Mouse (Mus musculus) kidney, postnatal 25 days (tissue): Measurements from ENCODE around the gene Cyp8b1.
A peak's percentile ranks its signal among the peaks of the same experiment; 100 is the strongest.

ENCODE experiments used
- DNase-seq, 2 experiments: peaks; one replicate each; pipeline ENCODE4 v3.0.0; 2021; ENCODE audit warnings: mixed read lengths in 2 of 2

The Cyp8b1 gene

DNA sequence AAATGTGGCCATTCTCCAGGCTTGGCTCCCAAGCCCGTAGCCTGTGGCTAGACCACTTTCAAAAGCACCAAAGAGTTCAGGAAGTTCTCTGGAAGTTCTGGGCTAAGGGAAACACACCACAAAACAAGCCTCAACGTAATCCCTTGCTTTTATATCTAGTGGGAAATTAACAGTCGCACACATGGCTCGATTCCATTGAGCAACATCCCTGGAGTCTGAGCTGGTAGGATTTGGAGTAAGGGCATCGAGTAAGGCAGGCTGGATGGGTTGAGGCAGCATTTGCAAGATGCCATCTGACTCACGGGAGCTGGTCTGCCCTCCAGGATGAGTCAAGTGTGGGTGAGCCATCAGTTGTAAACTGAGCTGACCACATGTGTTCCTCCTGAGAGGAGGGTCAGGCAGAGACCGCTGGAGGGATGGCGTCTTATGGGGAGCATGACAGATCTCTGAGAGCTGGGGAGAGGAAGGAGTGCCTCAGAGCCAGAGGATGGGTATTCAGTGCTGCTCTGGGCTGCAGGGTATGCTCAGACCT, 1.8 kb downstream of the Cyp8b1 start:
- DNase-seq = no peak

DNA sequence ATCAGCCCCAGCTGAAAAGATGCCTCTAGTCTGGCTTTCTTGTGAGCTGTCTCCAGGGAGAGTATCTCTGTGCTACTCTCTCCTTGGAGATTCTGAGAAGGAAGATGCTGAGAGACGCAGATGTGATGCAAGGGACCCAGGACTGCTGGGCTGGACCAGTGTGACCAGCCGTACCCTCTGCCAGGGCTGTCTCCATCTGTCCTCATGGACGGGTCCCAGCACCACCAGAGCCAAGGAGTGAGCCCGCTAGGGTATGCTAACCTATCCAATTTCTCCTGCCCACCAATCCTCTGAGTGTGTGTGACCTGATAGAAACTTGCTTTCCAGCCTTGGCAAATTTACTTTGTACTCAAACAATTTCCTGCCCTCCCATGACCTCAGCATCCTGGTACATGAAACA, 3.3 kb downstream of the Cyp8b1 start:
- DNase-seq = no peak

DNA sequence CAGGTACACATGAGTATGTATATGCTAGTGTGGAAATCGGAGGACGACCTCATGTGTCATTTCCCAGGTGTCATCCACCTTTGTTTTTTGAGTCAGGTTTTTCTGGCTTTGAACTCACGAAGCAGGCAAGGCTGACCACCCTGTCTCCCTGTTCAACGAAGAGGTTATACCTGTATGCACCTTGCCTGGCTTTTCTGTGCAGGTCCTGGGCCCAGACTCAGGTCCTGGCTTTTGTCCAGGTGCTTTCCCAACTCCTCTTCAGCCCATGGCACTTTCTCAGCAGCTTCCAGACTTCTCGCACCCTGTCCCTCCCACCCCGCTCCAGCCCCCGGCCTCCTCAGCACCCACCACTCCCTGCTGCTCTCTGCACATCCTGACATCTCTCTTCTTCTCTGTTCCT, 4.9 kb downstream of the Cyp8b1 start:
- no peak for DNase-seq

DNA sequence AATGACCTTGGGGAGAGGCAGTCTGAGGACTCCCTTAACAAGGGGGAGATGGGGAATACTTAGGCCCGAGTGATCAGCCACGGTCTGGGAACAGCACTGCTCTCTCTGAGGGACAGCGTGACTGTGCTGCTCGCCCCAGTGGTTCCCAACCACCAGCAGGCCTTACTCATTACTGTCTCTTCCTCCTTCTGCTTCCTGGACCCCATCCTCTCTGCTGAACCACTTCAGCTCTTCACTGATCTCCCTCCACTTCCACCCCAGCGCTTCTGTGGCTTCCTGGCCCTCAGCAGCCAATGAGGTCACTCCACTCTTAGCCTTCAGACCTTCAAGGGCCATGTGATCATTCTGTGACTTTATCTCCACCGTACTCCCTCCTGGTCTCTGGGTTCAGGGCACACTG, 6.5 kb downstream of the Cyp8b1 start:
- no peak for DNase-seq

DNA sequence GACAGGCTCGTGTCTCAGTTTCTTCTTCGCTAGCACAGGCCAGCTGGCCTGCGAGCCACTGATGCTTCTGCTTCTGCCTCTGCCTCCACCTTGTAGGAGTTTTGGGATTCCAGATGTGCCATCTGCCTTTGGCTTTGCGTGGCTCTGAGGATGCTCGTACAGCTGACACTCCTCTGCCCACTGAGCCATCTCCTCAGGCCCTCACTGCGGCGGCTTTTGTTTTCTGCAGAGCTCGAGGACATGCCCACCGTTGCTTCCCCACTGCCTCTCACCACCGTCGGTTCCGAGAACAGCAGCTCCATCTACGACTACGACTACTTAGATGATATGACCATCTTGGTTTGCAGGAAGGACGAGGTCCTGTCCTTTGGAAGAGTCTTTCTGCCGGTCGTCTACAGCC, 7.8 kb downstream of the Cyp8b1 start:
- DNase-seq = no peak

DNA sequence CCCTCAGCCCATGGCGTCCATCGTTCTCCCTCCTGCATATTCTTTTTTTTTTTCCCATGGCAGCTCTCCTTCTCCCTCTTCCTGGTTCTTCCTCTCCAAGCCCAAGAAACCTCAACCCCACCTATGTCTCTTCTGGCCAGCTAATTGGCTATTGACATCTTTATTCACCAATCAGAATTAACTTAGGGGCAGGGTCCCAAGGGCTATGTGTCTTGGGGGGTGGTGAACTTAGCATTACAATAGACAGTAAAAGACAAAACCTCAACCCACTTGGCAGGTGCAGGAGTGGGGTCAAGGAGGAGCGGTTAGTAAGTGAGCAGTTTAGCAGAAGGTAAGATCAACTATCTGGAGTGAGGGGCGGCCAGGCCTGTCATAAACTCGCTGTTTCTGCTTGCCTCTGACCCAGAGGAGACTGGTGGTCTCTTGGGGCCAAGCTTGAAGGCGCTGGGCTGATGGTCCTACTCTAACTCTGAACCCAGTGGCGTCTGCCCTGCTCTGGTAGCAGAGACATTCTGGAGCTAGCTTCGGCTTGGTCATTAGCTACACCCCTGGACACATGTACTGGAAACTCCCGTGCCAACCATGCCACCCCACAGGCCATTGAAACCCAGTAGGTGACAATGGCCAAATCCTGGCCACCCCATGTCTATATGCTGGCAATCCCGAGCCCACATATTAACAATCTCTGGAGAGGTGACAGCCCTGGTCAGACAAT, 8.6 kb downstream of the Cyp8b1 start:
- DNase-seq = peak in 1 of 2 experiments; percentile 0

DNA sequence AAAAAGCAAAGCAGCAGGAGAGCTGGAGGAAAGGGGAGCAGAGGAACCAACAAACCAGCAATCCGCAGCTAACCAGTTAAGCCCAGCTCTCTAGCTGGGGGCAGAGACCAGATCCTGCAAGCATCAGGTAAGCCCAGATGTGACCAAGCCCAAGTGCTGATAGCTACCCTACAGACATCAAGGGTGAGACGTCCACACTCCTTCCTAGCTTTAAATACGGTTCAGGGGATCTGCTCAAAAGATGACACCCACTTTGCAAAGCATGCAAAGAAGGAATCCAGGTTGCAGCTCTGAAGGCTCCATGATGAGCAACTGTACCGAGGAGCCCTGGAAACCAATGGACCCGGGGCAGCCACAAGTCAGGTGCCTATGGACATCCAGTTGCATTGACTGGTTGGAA, 9.6 kb downstream of the Cyp8b1 start:
- peak in 1 of 2 experiments; percentile 0 for DNase-seq

DNA sequence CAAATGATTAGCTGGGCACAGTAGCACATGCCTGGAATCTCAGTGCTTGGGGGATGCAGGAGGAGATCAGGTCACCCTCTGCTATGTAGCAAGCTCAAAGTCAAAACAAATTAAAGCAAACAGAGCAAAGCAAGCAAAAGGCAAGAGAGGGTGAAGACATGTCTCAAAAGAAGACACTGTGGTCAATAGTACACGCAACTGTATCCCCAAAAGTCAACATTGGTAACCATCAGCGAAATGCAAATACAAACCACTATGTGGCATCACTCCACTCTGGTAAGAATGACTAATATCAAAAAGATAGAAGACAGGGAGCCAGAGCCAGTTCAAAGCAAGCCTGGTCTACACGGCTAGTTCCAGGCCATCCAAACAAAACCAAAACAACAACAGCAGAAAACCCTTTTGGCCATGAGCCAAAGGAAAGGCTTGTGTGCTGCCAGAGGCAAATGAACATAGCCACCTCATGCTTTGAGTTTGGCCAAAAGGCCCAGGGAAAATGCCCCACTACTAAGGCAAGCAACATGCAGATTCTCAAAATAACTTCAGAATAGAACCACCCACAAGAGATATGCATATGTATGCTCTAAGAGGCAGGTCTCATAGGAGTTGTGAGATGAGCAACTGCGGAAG, 10.4 kb downstream of the Cyp8b1 start:
- peak; percentile 3 to 8 for DNase-seq

DNA sequence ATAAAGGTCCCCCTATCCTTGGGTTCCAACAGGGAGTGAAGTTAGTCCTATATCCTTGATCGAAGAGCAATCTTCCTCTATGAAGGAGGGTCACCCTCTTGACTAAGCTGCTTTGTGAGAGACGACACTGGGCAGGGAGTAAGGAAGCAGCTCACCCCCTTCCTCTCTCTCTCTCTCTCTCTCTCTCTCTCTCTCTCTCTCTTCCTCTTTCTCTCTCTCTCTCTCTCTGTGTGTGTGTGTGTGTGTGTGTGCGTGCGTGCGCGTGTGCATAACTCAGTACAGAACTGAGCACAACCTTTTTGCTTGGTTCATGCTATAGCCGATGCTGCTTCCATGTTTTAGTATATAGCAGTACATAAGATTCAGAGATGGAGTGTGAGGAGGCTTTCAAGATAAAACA, 11.2 kb downstream of the Cyp8b1 start:
- DNase-seq = no peak

DNA sequence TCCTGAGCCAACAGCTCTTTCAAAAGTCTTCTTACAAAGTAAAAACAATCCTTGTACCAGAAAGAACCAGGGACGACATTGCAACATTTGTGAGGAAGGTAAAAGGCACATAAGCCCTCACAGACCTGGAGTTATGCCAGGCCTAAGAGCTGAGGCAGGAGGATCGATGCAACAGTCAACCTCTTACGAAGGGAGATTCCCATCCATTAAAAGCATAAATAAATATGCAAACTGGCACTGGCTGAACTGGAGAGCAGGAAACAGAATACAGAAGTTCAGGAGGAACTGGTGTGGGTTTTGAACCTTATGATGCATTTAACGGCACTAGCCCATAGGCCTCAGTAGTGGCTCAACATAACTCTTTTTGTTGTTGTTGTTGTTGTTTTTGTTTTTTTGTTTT, 11.8 kb downstream of the Cyp8b1 start:
- peak in 1 of 2 experiments; percentile 1 for DNase-seq

DNA sequence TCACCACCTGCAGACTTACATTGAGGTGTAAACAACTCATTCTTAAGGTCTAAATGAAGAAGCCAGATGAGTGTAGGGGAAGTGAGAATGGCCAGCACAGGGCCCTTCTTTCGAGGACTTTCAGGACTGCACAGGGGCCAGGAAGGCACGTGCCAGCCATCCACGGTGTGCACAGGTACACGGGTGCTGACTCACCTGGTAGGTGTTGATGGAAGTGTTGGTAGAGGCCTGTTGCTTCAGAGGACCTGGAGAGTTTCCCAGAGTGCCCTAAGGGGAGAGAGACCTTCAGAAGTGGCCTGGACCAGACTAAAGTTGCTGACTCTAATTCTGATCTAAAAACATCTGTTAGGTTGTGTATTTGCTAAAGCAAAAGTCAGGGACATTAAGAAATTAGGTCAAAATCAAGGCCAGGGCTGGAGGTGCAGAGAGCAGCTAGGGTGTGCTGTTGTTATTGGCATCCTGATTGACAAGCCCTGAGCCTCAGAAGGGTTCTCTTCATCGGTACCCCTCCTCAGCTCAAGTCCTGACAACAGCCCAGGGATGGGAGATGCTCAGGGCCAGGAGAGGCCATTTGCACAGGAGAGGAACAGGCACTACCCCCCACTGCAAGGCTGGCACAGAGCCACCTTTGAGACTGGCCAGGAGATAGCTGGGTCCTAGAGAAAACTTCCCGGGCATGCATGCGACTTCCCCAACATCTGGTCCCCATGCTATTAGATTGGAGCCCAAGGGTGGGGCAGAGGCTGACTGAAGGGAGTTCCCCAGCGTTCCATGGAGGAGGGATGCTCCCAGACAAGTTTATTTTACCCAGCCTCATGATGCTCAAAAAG, 12.4 kb downstream of the Cyp8b1 start:
- DNase-seq = peak; percentile 4 to 42

DNA sequence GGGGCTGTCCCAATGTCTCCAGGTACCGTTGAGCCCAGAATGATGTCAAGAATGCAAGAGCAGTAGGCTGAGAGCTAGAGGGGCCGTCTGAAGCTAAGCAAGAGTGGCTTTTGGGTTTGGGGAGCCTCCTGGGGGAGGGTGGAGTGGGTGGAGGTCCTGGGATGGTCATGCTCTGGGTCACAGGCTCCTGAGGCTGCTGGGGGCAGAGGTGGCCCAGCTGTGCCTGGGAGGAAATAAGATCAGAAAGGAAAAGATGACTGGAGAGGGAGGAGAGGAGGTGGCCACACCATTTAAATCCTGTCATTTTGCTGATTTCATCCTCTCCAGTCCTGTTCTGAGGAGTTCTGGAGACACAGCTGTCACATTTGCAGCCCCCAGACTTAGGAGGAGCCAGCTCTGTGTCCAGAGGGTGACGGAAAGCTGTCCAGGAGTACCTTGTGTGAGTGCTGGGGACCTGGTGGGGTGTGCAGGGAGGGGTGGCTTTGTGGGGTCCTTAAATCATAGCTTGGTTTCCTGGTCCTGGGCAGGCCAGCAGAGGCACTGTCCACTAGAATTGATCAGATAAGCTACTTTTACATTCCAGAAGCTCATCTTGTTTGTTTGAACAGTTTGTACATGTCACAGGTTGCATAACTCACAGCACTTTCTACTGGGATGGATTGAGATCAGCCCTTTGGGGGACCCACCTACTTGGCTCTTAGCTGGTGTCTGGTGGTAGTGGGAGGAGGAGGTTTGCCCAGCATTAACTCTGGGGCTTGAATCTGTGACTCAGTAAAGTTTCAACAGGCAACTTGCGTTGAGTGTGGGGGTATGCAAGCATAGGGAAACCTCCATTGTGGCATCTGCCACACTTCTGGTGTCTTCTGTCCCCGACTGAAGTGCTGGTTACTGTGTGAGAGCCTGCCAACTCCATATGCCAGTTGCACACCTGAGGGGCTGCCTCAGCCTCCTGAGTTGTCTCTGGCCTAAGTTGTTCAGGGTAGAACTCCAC, 14.1 kb downstream of the Cyp8b1 start:
- peak in 1 of 2 experiments; percentile 0 for DNase-seq

DNA sequence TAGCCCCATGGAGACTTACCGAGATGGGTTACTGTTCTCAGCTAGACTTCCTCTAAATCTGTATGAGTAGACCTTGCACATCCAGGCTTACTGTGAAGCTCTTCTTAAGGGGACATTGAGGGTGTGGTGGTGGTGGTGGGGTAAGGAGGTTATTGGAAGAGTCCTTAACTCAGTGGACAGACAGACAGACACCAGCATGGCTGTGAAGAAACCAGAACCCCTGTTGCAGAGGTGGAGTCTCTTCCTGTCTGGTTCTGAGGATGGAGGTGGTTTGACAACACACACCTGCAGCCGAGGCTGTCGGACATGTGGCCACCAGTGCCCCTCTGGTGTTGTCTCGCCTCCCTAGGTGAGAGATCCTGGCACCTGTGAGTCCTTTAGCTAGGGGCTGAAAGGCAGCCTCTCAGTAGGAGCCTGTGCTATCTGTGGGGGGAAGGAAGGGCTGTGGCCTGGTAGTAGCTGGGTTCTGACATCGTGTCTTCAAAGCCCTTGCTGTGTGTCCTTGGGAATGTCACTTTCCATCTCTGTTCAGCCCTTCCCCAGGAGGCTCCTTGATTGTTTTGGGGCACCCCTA, 15.7 kb downstream of the Cyp8b1 start:
- peak in 1 of 2 experiments; percentile 1 for DNase-seq

DNA sequence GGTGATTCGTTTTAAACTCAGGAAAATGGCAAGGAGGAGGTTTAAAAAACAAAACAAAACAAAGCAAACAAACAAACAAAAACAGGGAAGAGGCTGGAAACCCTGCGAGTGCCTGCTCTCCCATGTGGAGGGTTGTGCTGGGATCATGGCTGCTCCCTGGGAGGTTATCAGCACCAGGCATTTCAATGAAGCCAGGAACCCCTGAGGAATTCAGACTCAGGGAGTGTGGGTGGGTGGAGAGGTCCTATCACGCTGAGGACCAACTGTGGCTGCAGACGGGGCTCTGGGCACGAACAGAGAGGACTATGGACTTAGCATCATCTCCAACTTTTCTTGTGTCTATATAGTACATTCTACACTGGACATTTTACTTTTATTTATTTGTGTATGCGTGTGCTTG, 16.8 kb downstream of the Cyp8b1 start:
- DNase-seq = peak in 1 of 2 experiments; percentile 0

DNA sequence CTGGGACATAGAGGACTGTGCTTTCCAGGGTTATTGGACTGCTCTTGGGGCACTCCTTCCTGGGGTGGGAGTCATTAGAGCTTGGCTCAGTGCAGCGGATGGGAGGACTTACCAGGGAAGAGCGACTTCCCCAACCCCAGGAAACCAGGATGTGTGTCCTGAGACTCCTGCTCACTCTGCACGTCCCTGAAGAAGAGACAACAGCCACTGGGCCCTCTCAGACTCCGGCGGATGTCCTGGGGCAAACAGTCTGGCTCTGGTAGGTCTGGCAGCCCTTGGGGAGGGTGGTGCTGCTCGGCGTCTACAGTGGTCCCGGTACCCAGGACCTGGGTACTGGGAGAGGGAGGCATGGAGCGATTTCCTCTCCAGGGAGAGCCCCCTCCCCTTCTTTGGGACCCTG, 17.9 kb downstream of the Cyp8b1 start, which contains the start of gene Ackr2:
Ackr2 (plus strand) TSS at position 111 of the 400 bp plus-strand sequence.
- peak in 1 of 2 experiments; percentile 3 for DNase-seq

DNA sequence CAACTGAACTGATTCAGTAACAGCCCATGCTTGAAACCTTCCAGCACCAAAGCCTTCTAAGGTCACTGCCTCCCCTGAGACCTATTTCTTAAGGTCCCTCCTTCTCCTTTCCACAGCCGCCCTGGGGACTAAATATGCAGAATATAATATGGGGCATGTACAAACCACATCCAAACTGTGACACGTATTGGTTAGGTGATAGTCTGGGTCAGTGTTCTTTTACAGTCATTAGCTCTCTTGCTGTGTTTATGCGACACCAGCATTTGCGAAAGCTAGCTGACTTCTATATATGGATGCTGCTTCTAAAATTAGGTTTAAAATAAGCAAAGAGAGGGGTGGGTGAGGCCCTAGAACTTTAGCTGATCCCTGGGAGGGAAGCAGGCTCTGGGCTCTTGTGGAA, 19.3 kb downstream of the Cyp8b1 start:
- peak in 1 of 2 experiments; percentile 0 for DNase-seq

DNA sequence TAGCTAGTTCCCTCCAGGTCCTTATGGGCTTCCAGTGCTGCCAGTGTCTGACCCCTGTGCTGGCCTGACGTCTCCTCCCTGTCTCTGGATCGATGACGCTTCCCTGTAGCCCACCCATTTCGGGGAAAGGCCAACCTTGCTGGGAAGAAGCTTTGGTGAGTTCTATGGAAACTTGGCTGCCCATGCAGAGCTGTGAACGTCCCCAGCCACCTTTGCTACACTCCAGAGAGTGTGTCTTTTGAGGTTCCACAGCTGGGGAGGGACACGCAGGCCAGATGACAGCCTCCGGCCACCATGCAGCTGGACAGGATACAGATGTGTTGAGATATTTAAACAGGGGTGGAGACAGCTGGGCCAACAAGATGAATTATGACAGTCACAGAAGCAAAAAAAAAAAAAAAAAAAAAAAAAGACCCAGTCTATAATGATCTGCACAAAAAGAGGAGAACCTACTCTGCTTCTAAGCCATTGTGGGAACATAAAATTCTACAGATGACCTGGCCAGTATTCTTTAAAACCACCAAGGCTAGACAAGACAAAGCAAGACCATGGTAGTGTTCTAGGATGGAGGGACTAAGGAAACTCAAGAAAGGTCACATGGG, 20.6 kb downstream of the Cyp8b1 start:
- DNase-seq = peak; percentile 3 to 40

DNA sequence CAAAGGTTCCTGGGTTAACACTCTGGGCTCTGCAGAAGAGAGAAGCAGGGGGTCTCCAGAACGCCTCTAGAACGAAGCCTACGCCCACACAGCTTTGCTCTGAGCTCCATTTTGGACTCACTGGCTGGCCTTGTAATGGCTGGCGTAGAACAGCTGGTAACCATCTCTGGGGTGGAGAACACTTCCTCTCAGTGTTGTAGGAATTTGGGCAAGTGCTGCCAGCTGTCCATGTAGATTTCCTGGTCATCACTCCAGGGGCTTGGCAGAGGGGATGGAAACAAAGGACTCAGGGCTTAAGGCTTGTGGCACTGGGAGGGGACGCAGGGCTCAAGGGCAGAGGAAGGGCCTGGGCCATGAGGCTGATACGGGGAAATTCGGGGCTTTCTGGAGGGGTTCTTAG, 21.7 kb downstream of the Cyp8b1 start:
- DNase-seq = peak; percentile 1 to 31

DNA sequence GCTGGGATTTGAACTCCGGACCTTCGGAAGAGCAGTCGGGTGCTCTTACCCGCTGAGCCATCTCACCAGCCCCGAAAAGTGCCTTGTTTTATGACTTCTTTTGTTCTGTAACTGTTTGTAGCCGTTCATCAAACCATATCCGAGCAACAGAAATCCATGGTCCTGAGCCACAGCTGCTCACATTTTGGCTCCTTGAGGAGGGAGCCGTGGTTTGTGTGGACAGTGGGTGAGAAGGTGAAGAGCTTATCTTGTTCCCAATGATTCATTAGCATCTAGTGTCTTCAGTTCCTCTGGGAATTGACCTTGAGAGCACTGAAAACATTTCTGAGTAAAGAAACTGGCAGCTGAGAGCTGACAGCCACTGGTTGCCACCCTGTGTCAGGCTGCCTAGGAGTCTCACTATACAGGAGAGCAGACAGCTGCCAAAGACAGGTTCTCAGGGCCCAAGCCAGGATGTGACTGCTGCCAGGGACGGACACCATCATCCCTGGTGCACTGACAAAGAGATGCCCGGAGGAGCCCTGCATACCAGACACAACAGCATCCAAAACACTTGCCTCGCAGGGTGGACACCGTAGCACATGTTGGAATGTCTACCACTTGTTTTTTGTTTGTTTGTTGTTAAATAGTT, 23.9 kb downstream of the Cyp8b1 start:
- DNase-seq = peak in 1 of 2 experiments; percentile 23

DNA sequence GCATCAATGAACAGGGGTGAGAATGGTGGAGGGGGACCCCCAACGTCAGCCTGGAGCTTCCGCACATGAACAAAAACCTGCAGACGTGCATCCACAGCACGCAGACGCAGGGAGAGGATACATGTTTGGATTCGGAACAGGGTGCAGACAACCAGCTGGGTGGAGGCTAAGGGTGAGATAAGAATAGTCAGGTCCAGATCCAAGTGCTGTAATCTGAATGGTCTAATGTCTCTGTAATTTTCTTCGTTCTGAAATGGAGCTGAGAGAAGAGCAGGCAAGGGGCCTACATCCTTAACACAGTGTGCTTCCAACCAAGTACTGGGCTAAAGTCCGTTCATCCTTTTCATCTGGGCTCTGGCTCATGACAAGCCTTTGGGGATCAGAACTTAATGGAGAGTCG, 24.8 kb downstream of the Cyp8b1 start:
- peak in 1 of 2 experiments; percentile 30 for DNase-seq
